Mouse (Mus musculus): Measurements from ENCODE around the gene Tti1. TPM values are rescaled to one million over a fixed set of nuclear protein-coding genes. Genes with fewer than 3 reads are reported as not detected.

Tti1 gene
- total and polyA plus RNA-seq, 3 experiments, result 17.3 to 25.3 (median 24.3) TPM

DNA sequence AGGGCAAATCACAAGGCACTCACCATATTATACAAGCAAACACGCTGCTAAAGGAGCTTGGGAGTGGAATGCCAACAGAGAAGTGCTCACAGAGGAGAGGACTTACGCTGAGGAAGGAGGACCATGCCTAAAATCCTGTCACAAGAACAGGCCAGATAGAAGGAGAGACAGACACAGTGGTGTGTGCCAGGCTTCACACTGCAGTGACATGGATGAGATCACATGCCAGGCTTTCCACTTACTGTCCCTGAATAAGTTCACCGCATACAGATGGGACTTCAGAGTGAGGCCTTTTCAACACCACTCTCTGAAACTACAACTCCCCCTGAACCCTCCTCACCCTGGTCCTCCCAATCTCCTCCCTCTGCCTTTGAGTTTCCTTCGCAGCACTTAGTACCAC lies 10.9 kb downstream of the Tti1 start:
- peak in 1 of 2 experiments; percentile 26 for DNase-seq
- TF ChIP-seq EP300 (IDR thresholded peaks at IDR 0.05; ENCODE audit: insufficient read depth, low read depth, low read length) (0 out of 2 replicates have a peak, but pooled peaks have one; percentile 58), CTCF (IDR thresholded peaks at IDR 0.05) (no peak), POLR2A (IDR thresholded peaks at IDR 0.05; ENCODE audit: insufficient read depth, low read depth, low read length) (no peak)
- H3K36me3 ChIP-seq (ENCODE audit: control insufficient read depth, insufficient read depth, low read length), result no peaks in the 10 kb centered on the region; the same call in 1 of the 2 replicates
- H3K79me2 ChIP-seq (replicated peaks; ENCODE audit: control insufficient read depth, insufficient read depth, low read length), result no peaks in the 10 kb centered on the region; the same call in 1 of the 2 replicates
- H3K9ac ChIP-seq (ENCODE audit: low read depth, low read length), result no peak overlapping the region
- no peaks in the 10 kb centered on the region for H3K27me3 ChIP-seq (ENCODE audit: control insufficient read depth, insufficient read depth, low read length)
- intact Hi-C loops (cut with DNase I), result no loop called here
- peak overlapping the region; percentile 38 for H3K27ac ChIP-seq
- H3K4me3 ChIP-seq, result no peak overlapping the region
- WGBS, result 66% methylated on average over 4 of the region's 4 CpGs
- H3K4me1 ChIP-seq (ENCODE audit: control insufficient read depth, insufficient read depth, low read length), result no peaks in the 10 kb centered on the region; the same call in 1 of the 2 replicates

DNA sequence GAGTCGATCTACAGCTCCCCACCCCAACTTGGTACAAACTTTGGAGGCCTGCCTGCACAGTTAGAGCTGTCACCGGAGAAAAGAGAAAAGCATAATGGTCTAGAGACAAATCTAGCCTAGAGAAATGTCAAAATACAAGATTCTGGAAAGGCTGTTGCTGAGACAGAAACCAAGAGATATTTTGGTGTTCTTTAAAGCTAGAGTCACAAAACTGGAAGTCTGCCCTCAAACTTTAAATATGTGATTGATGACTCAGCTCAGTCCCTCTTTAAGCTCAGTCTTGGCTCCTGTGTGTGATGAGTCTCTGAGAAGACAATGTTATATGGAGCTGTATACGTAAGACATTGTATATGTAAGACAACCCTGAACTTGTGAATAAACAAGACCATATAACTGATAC lies 15.6 kb downstream of the Tti1 start:
- Histone ChIP-seq H3K27me3 (ENCODE audit: control insufficient read depth, insufficient read depth, low read length) (no peaks in the 10 kb centered on the region), H3K4me1 (ENCODE audit: control insufficient read depth, insufficient read depth, low read length) (peaks cover 5% of the 10 kb centered on the region), H3K9ac (ENCODE audit: low read depth, low read length) (no peak overlapping the region), H3K27ac (no peak overlapping the region), H3K4me3 (no peak overlapping the region), H3K79me2 (replicated peaks; ENCODE audit: control insufficient read depth, insufficient read depth, low read length) (no peaks in the 10 kb centered on the region; the same call in 1 of the 2 replicates), H3K36me3 (ENCODE audit: control insufficient read depth, insufficient read depth, low read length) (no peaks in the 10 kb centered on the region; the same call in 1 of the 2 replicates)
- intact Hi-C loops (cut with DNase I), result no loop called here
- DNase-seq, result no peak
- 86% methylated on average over 3 of the region's 3 CpGs for WGBS
- no peak for TF ChIP-seq EP300 (IDR thresholded peaks at IDR 0.05; ENCODE audit: insufficient read depth, low read depth, low read length)
- no peak for TF ChIP-seq POLR2A (IDR thresholded peaks at IDR 0.05; ENCODE audit: insufficient read depth, low read depth, low read length)

DNA sequence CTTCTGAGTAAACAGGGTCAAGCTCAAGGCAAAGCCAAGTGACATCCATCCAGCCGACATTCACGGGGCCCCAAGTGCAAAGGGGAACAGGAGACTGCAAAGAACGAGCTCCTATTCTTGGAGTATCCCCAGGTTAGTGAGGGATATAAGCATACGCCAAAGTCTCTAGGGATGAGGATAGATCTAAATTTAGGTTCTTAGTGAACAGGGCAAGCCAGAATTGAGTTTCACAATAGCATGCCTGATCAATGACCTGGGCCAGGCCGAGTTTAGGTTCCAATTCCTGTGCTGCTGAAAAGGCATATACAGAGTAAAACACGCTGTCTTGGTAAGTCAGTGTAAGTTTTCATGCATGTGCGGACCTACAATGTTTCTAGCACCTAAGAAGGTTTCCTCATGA lies 18.9 kb downstream of the Tti1 start:
- Histone ChIP-seq H3K36me3 (ENCODE audit: control insufficient read depth, insufficient read depth, low read length) (no peaks in the 10 kb centered on the region; the same call in 1 of the 2 replicates), H3K4me1 (ENCODE audit: control insufficient read depth, insufficient read depth, low read length) (peaks cover 7% of the 10 kb centered on the region), H3K79me2 (replicated peaks; ENCODE audit: control insufficient read depth, insufficient read depth, low read length) (no peaks in the 10 kb centered on the region), H3K4me3 (no peak overlapping the region), H3K9ac (ENCODE audit: low read depth, low read length) (no peak overlapping the region), H3K27me3 (ENCODE audit: control insufficient read depth, insufficient read depth, low read length) (no peaks in the 10 kb centered on the region), H3K27ac (peak overlapping the region; percentile 59)
- peak; percentile 28 to 31 for DNase-seq
- TF ChIP-seq POLR2A (IDR thresholded peaks at IDR 0.05; ENCODE audit: insufficient read depth, low read depth, low read length) (no peak), EP300 (IDR thresholded peaks at IDR 0.05; ENCODE audit: insufficient read depth, low read depth, low read length) (no peak), CTCF (IDR thresholded peaks at IDR 0.05) (no peak)
- WGBS, result 49% methylated on average over 7 of the region's 7 CpGs
- intact Hi-C loops (cut with DNase I), result no loop called here

DNA sequence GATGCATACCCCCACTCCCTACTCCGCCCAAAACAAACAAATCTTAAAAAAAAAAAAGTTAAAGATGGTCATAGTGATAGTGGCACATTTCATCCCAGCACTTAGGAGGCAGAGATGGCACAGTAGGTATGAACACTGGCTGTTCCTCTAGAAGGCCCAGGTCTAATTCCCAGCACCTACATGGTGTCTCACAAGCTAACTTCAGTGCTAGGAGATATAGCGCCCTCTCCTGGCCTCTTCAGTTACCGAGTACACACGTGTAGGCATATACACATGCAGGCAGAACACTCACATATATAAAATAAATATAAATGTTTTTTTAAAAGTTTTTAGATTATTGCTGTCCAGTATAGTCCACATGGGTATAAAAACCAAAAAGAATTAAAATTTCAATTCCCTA lies 22.6 kb downstream of the Tti1 start:
- Histone ChIP-seq H3K4me1 (ENCODE audit: control insufficient read depth, insufficient read depth, low read length) (peaks cover 7% of the 10 kb centered on the region), H3K4me3 (no peak overlapping the region), H3K9ac (ENCODE audit: low read depth, low read length) (no peak overlapping the region), H3K27me3 (ENCODE audit: control insufficient read depth, insufficient read depth, low read length) (no peaks in the 10 kb centered on the region), H3K27ac (no peak overlapping the region), H3K36me3 (ENCODE audit: control insufficient read depth, insufficient read depth, low read length) (no peaks in the 10 kb centered on the region; the same call in 1 of the 2 replicates), H3K79me2 (replicated peaks; ENCODE audit: control insufficient read depth, insufficient read depth, low read length) (no peaks in the 10 kb centered on the region)
- no peak for DNase-seq
- intact Hi-C loops (cut with DNase I), result no loop called here
- peak; percentile 13; the same call in 1 of the 2 replicates for TF ChIP-seq CTCF (IDR thresholded peaks at IDR 0.05)
- TF ChIP-seq POLR2A (IDR thresholded peaks at IDR 0.05; ENCODE audit: insufficient read depth, low read depth, low read length), result no peak
- WGBS, result 96% methylated on average over 4 of the region's 4 CpGs

DNA sequence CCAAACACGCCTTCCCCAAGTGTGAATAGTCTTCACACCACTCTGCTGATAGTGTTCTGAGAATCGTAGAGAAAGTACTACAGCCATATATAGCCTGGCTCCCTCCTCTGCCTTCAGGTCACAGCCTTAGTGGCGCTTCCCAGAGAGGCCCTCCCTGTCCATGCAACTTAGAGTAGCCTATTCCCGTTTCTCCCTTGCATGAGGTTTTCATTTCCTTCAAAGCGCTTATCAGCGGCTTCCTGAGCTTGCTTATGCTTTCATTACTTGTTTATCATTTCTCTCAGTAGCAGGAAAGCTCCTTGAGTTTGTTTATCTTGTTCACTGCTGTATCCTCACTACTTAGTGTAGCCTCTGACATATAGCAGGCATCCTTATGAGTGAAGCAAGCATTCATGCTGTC lies 23.6 kb downstream of the Tti1 start:
- WGBS, result 42% methylated on average over 6 of the region's 6 CpGs
- H3K4me1 ChIP-seq (ENCODE audit: control insufficient read depth, insufficient read depth, low read length), result peaks cover 5% of the 10 kb centered on the region
- H3K27ac ChIP-seq, result no peak overlapping the region; the same call in 1 of the 2 replicates
- H3K79me2 ChIP-seq (replicated peaks; ENCODE audit: control insufficient read depth, insufficient read depth, low read length), result no peaks in the 10 kb centered on the region
- no peak overlapping the region for H3K4me3 ChIP-seq
- no peaks in the 10 kb centered on the region; the same call in 1 of the 2 replicates for H3K36me3 ChIP-seq (ENCODE audit: control insufficient read depth, insufficient read depth, low read length)
- intact Hi-C loops (cut with DNase I), result no loop called here
- no peaks in the 10 kb centered on the region for H3K27me3 ChIP-seq (ENCODE audit: control insufficient read depth, insufficient read depth, low read length)
- no peak for DNase-seq
- TF ChIP-seq CTCF (IDR thresholded peaks at IDR 0.05) (no peak), POLR2A (IDR thresholded peaks at IDR 0.05; ENCODE audit: insufficient read depth, low read depth, low read length) (no peak), EP300 (IDR thresholded peaks at IDR 0.05; ENCODE audit: insufficient read depth, low read depth, low read length) (no peak)
- no peak overlapping the region for H3K9ac ChIP-seq (ENCODE audit: low read depth, low read length)

DNA sequence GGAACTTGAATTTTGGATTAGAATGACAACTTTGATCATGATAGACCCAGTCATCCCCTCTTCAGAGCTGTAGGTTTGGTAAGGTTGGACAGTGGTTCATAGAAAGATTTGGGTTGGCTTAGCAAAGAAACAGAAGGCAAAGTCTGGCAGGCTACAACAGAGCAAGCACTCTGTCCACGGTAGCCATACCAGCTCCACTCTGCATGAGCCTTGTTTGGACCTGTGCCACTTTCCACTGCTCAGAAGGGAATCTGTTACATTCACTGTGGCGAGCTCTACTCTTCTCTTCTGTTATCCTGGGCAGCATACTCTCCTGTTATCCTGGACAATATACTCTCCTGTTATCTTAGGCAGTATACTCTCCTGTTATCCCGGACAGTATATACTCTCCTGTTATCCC lies 29.4 kb downstream of the Tti1 start:
- H3K36me3 ChIP-seq (ENCODE audit: control insufficient read depth, insufficient read depth, low read length), result no peaks in the 10 kb centered on the region
- H3K27ac ChIP-seq, result no peak overlapping the region
- no peak overlapping the region for H3K9ac ChIP-seq (ENCODE audit: low read depth, low read length)
- TF ChIP-seq EP300 (IDR thresholded peaks at IDR 0.05; ENCODE audit: insufficient read depth, low read depth, low read length) (no peak), CTCF (IDR thresholded peaks at IDR 0.05) (no peak), POLR2A (IDR thresholded peaks at IDR 0.05; ENCODE audit: insufficient read depth, low read depth, low read length) (no peak)
- no peak overlapping the region for H3K4me3 ChIP-seq
- 46% methylated on average over 3 of the region's 3 CpGs for WGBS
- H3K4me1 ChIP-seq (ENCODE audit: control insufficient read depth, insufficient read depth, low read length), result no peaks in the 10 kb centered on the region
- no peaks in the 10 kb centered on the region for H3K27me3 ChIP-seq (ENCODE audit: control insufficient read depth, insufficient read depth, low read length)
- no peak for DNase-seq
- no peaks in the 10 kb centered on the region for H3K79me2 ChIP-seq (replicated peaks; ENCODE audit: control insufficient read depth, insufficient read depth, low read length)
- intact Hi-C loops (cut with DNase I), result no loop called here

Measured in heart, adult 2 months (tissue).